Mouse (Mus musculus): Measurements from ENCODE around the gene Ipo7.

DNA sequence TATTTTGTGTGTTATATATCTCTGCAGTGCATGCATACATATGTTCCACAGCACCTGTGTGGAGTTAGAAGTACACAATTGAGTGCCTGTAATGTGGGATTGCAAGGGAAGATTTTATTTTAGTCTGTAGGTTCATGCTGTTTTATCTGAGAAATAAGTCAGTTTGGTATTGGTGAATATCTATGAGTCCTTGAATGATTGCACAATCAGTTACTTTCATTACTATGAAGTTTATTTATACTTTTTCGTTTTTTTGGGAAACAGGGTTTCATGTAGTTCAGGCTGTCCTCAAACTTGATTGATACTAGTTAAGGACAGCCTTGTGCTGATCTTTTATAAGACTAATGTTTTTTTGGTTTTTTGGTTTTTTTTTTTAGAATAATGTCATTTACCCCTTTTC, 5.5 kb downstream of the Ipo7 start:
- TF ChIP-seq CTCF (IDR thresholded peaks at IDR 0.05; ENCODE audit: extremely low read depth, insufficient read depth, insufficient read length, insufficient replicate concordance) (no peak), POLR2A (IDR thresholded peaks at IDR 0.05; ENCODE audit: low read depth, low read length) (no peak)
